Mouse (Mus musculus): ENCODE measurements around the gene Gm21992.

GRCm38 (mm10) chr19:4756193-4756911, 55.1 kb downstream of the Gm21992 start, which contains the start of gene Rbm4b:
- no peak for TF ChIP-seq CTCF (IDR thresholded peaks at IDR 0.05; ENCODE audit: low read depth, low read length)
- TF ChIP-seq TAL1 (conservative IDR thresholded peaks at IDR 0.05; ENCODE audit: low read depth, low read length), result no peak
- no peak for TF ChIP-seq GATA1 (IDR thresholded peaks at IDR 0.05; ENCODE audit: borderline replicate concordance, low read length)
